Mouse (Mus musculus) lung, postnatal 14 days (tissue): ENCODE data around the gene Gm20594.

Experiments
- DNase-seq: peaks from one replicate; pipeline ENCODE4 v3.0.0; 2021

The Gm20594 gene

GRCm38 (mm10) chr6:79817616-79818015, at the start of gene Gm20594:
TSS of gene Gm20594 (plus strand) at chr6:79817916.
- no peak for DNase-seq

DNA sequence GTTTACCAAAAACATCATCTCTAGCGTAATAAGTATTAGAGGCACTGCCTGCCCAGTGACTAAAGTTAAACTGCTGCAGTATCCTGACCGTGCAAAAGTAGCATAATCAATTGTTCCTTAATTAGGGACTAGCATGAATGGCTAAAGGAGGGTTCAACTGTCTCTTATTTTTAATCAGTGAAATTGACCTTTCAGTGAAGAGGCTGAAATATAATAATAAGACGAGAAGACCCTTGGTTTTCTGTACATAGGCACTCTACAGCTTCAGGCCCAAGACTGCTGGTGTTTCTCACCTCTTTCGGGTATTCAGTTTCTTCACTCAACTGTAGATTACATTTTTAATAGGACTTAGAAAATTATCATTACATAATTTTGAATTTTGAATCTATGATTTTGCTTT, 398 bp downstream of the Gm20594 start:
- no peak for DNase-seq

- no peak for DNase-seq
Measured at GRCm38 (mm10) chr6:79833845-79834244, 16.1 kb downstream of the Gm20594 start.

GRCm38 (mm10) chr6:79846829-79847228, 29.1 kb downstream of the Gm20594 start:
- no peak for DNase-seq
